Mouse (Mus musculus) gastrocnemius, postnatal 10 days (tissue): Measurements from ENCODE around the gene Slfn5. TPM values are rescaled to one million over a fixed set of nuclear protein-coding genes. Genes with fewer than 3 reads are reported as not detected.

Source experiments
- microRNA-seq, 2 experiments: library from miRNA; unstranded; fragments of <30 nt; microRNA quantifications; one replicate each; pipeline ENCODE4 v1.2.0; 2021
- total RNA-seq, 2 experiments: library from RNA; stranded (reverse); gene quantifications; 2 replicates each; pipeline ENCODE4 v1.2.3; 2021

Gene Slfn5
- total RNA-seq, 2 experiments from 2014 or later: 29.9 to 35.5 TPM

Small RNA genes lying within 50 kb of the gene (microRNA-seq; reads per million reads assigned to microRNA genes)
- 0 reads per million in 2 experiments for gene Mir7679

Other genes starting within 250 kb of the Slfn5 start
- gene Cct6b, start 187.0 kb upstream of the Slfn5 start, total RNA-seq: under 1 TPM; 0.18 to 0.33 TPM
- gene Zfp830, start 187.0 kb upstream of the Slfn5 start, total RNA-seq: 10 to 100 TPM; 13.7 to 15.2 TPM
- 10 to 100 TPM; 16.5 to 18.5 TPM for gene Lig3, start 170.2 kb upstream of the Slfn5 start, total RNA-seq
- gene Rffl, start 80.1 kb upstream of the Slfn5 start, total RNA-seq: 1 to 10 TPM; 5.5 to 7.6 TPM
- gene Rad51d, start 60.7 kb upstream of the Slfn5 start, total RNA-seq: 1 to 10 TPM; 5.4 to 8.0 TPM
- gene Fndc8, start 59.2 kb upstream of the Slfn5 start, total RNA-seq: not detected
- 10 to 100 TPM; 11.1 to 18.7 TPM for gene Nle1, start 42.9 kb upstream of the Slfn5 start, total RNA-seq
- 100 to 1,000 TPM; 101 to 115 TPM for gene Unc45b, start 40.8 kb upstream of the Slfn5 start, total RNA-seq
- 1 to 10 TPM; 2.9 to 4.0 TPM for gene Slfn9, start 40.5 kb downstream of the Slfn5 start, total RNA-seq
- under 1 TPM; 0.12 to 0.52 TPM for gene Slfn8, start 69.5 kb downstream of the Slfn5 start, total RNA-seq
- 1 to 10 TPM; 1.3 to 2.3 TPM for gene Slfn2, start 113.8 kb downstream of the Slfn5 start, total RNA-seq
- gene Slfn1, start 165.5 kb downstream of the Slfn5 start, total RNA-seq: under 1 TPM in 1 of 2 experiments, not detected in 1; 0.18 TPM
- gene Slfn4, start 223.8 kb downstream of the Slfn5 start, total RNA-seq: under 1 TPM in 1 of 2 experiments, not detected in 1; 0.16 TPM
- gene Slfn3, start 240.0 kb downstream of the Slfn5 start, total RNA-seq: 1 to 10 TPM in 1 of 2 experiments, under 1 TPM in 1; 0.97 to 1.1 TPM